ENCODE assay signal across 8 mouse cellular contexts in the genomic region with DNA sequence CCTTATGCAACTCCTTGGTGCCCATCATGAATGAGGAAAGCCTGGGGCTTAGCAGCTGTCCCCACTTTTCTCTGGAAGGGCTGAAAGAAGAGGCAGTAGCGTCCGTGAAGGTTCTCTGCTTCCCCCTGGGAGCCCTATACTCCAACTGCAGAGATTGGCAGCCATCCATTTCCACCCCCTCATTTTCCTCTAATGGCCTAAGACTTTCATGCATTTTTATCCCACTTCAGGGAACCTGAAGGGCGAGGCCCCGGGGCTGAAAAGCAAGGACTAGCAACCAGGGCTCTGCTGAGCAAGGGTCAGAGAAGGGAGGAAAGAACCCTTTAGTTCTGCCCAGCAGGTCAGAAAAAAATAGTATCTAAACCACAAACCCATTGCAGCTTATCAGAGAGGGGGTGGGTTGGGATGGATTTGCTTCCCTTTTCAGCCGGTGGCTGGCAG. TPM values are rescaled to one million over a fixed set of nuclear protein-coding genes. Genes with fewer than 3 reads are reported as not detected.
DNase-seq lines count a peak whose midpoint lies in the region; ATAC-seq and TF ChIP-seq lines count a peak whose summit lies in the region.

No protein-coding gene starts in this region.

- 2% methylated on average over 5 of the region's 5 CpGs for WGBS in forebrain, embryonic 13.5 days
- 4% methylated on average over 5 of the region's 5 CpGs for WGBS in hindbrain, postnatal 0 days
- 21% methylated on average over 5 of the region's 5 CpGs for WGBS in liver, embryonic 12.5 days (ENCODE audit: insufficient replicate concordance)
- whole genome bisulfite sequencing in stomach, embryonic 15.5 days = 28% methylated on average over 5 of the region's 5 CpGs

- DNase-seq in adrenal gland, postnatal 14 days = peak; percentile 47
- no peak for DNase-seq in adrenal gland, adult 8-10 months
- peak; percentile 59 for DNase-seq in hindbrain, postnatal 0 days (ENCODE audit: low spot score)
- no peak for DNase-seq in urinary bladder, postnatal 14 days (ENCODE audit: low spot score)

- H3K27me3 ChIP-seq in ES-Bruce4 (ENCODE audit: control insufficient read depth, insufficient read depth, low read length, poor library complexity, severe bottlenecking) = no peaks in the 10 kb centered on the region
- no peaks in the 10 kb centered on the region for H3K27me3 ChIP-seq in forebrain, embryonic 13.5 days
- no peaks in the 10 kb centered on the region for H3K27me3 ChIP-seq in hindbrain, postnatal 0 days (ENCODE audit: insufficient read depth, low read length)
- no peaks in the 10 kb centered on the region for H3K27me3 ChIP-seq in liver, embryonic 12.5 days (replicated peaks)
- no peaks in the 10 kb centered on the region for H3K27me3 ChIP-seq in stomach, embryonic 15.5 days (replicated peaks)

- H3K36me3 ChIP-seq in ES-Bruce4 (ENCODE audit: control insufficient read depth, insufficient read depth, low read length, poor library complexity, severe bottlenecking) = peaks cover 10% of the 10 kb centered on the region
- peaks cover 32% of the 10 kb centered on the region for H3K36me3 ChIP-seq in forebrain, embryonic 13.5 days (ENCODE audit: poor library complexity, severe bottlenecking)
- peaks cover 6% of the 10 kb centered on the region; the same call in 1 of the 2 replicates for H3K36me3 ChIP-seq in hindbrain, postnatal 0 days (ENCODE audit: insufficient read depth, low read length)
- H3K36me3 ChIP-seq in liver, embryonic 12.5 days = peaks cover 30% of the 10 kb centered on the region
- peaks cover 23% of the 10 kb centered on the region for H3K36me3 ChIP-seq in stomach, embryonic 15.5 days

- H3K9me3 ChIP-seq in ES-Bruce4 (replicated peaks; ENCODE audit: control insufficient read depth, insufficient read depth, low read length, poor library complexity, severe bottlenecking) = 0 out of 2 replicates have a peak, but pooled peaks cover 4% of the 10 kb centered on the region
- H3K9me3 ChIP-seq in forebrain, embryonic 13.5 days (replicated peaks) = 0 out of 2 replicates have a peak, but pooled peaks cover 6% of the 10 kb centered on the region
- no peaks in the 10 kb centered on the region for H3K9me3 ChIP-seq in hindbrain, postnatal 0 days (ENCODE audit: low read length)
- 0 out of 2 replicates have a peak, but pooled peaks cover 5% of the 10 kb centered on the region for H3K9me3 ChIP-seq in liver, embryonic 12.5 days (replicated peaks)
- no peaks in the 10 kb centered on the region for H3K9me3 ChIP-seq in stomach, embryonic 15.5 days

- no peak for TF ChIP-seq CTCF in ES-Bruce4 (IDR thresholded peaks at IDR 0.05; ENCODE audit: low read depth, low read length)
- peak; percentile 30 for TF ChIP-seq CTCF in hindbrain, postnatal 0 days (IDR thresholded peaks at IDR 0.05; ENCODE audit: low read depth)

- H3K4me1 ChIP-seq in ES-Bruce4 (ENCODE audit: control insufficient read depth, insufficient read depth, low read length) = peaks cover 4% of the 10 kb centered on the region
- peaks cover 24% of the 10 kb centered on the region for H3K4me1 ChIP-seq in forebrain, embryonic 13.5 days
- peaks cover 19% of the 10 kb centered on the region for H3K4me1 ChIP-seq in hindbrain, postnatal 0 days (ENCODE audit: insufficient read depth, low read length)
- H3K4me1 ChIP-seq in liver, embryonic 12.5 days = peaks cover 42% of the 10 kb centered on the region
- H3K4me1 ChIP-seq in stomach, embryonic 15.5 days = peaks cover 18% of the 10 kb centered on the region

- no peak for TF ChIP-seq POLR2A in ES-Bruce4 (IDR thresholded peaks at IDR 0.05; ENCODE audit: insufficient read depth, low read length)

- no peak overlapping the region for H3K27ac ChIP-seq in ES-Bruce4 (ENCODE audit: insufficient read depth, low read length)
- peak overlapping the region; percentile 31 for H3K27ac ChIP-seq in forebrain, embryonic 13.5 days
- peak overlapping the region; percentile 22; the same call in 1 of the 2 replicates for H3K27ac ChIP-seq in hindbrain, postnatal 0 days
- no peak overlapping the region for H3K27ac ChIP-seq in liver, embryonic 12.5 days
- peak overlapping the region; percentile 92; the same call in 1 of the 2 replicates for H3K27ac ChIP-seq in stomach, embryonic 15.5 days

- peak overlapping the region; percentile 85 for H3K4me2 ChIP-seq in forebrain, embryonic 13.5 days
- peak overlapping the region; percentile 92 for H3K4me2 ChIP-seq in hindbrain, postnatal 0 days (ENCODE audit: low read depth, low read length)
- H3K4me2 ChIP-seq in liver, embryonic 12.5 days = peak overlapping the region; percentile 93
- H3K4me2 ChIP-seq in stomach, embryonic 15.5 days = peak overlapping the region; percentile 92

- ATAC-seq in forebrain, embryonic 13.5 days = no peak
- no peak for ATAC-seq in hindbrain, postnatal 0 days
- ATAC-seq in liver, embryonic 12.5 days = no peak
- no peak for ATAC-seq in stomach, embryonic 15.5 days (ENCODE audit: insufficient read depth, low FRiP score, low read depth)

- H3K9ac ChIP-seq in ES-Bruce4 (ENCODE audit: low read depth, poor library complexity, severe bottlenecking) = peak overlapping the region; percentile 64
- peak overlapping the region; percentile 83 for H3K9ac ChIP-seq in forebrain, embryonic 13.5 days
- peak overlapping the region; percentile 77 for H3K9ac ChIP-seq in hindbrain, postnatal 0 days (replicated peaks; ENCODE audit: low read length)
- peak overlapping the region; percentile 70; the same call in 1 of the 2 replicates for H3K9ac ChIP-seq in liver, embryonic 12.5 days
- H3K9ac ChIP-seq in stomach, embryonic 15.5 days = no peak overlapping the region

- H3K4me3 ChIP-seq in ES-Bruce4 (ENCODE audit: low read depth, low read length) = 0 out of 2 replicates have a peak overlapping the region, but pooled peaks have one; percentile 71
- peak overlapping the region; percentile 71 for H3K4me3 ChIP-seq in forebrain, embryonic 13.5 days
- peak overlapping the region; percentile 62 for H3K4me3 ChIP-seq in hindbrain, postnatal 0 days (ENCODE audit: low read length)
- H3K4me3 ChIP-seq in liver, embryonic 12.5 days = peak overlapping the region; percentile 70
- H3K4me3 ChIP-seq in stomach, embryonic 15.5 days (replicated peaks) = peak overlapping the region; percentile 71

- TF ChIP-seq EP300 in ES-Bruce4 (IDR thresholded peaks at IDR 0.05; ENCODE audit: insufficient read depth, low read depth, low read length) = no peak

RNA-seq across cellular contexts. Expression of a gene that starts 0.9 kb away (rescaled TPM):
- total RNA-seq in adrenal gland, postnatal 14 days (2021) = 19.6 and 20.8 TPM in 2 replicates
- total RNA-seq in adrenal gland, adult 8-10 months (2022) = 10 to 100 TPM; 26.0 to 35.3 (median 29.8) TPM
- 8.7 and 8.9 TPM in 2 replicates for polyA plus RNA-seq in ES-Bruce4 (2011; ENCODE audit: insufficient read depth, insufficient read length, low read depth, missing spikeins)
- polyA plus RNA-seq in forebrain, embryonic 13.5 days (2015; fragmentation: Nextera tagmentation; extraction: Ambion mirVana) = 18.7 and 19.1 TPM in 2 replicates
- 23.0 and 24.2 TPM in 2 replicates for total RNA-seq in hindbrain, postnatal 0 days (2014; rRNA removed)
- 10.3 and 12.9 TPM in 2 replicates for polyA plus RNA-seq in hindbrain, postnatal 0 days (2015; fragmentation: Nextera tagmentation; extraction: Ambion mirVana)
- polyA plus RNA-seq in liver, embryonic 12.5 days (2016; fragmentation: Nextera tagmentation; extraction: Ambion mirVana) = 11.6 and 11.7 TPM in 2 replicates
- 22.2 and 22.9 TPM in 2 replicates for polyA plus RNA-seq in stomach, embryonic 15.5 days (2015; fragmentation: Nextera tagmentation; extraction: Ambion mirVana)

RNA-seq across cellular contexts. Expression of a gene that starts 20.4 kb away (rescaled TPM):
- total RNA-seq in adrenal gland, postnatal 14 days (2021) = 58.1 and 60.8 TPM in 2 replicates
- 10 to 100 TPM; 61.0 to 78.5 (median 64.7) TPM for total RNA-seq in adrenal gland, adult 8-10 months (2022)
- 54.8 and 56.9 TPM in 2 replicates for polyA plus RNA-seq in ES-Bruce4 (2011; ENCODE audit: insufficient read depth, insufficient read length, low read depth, missing spikeins)
- 51.0 and 52.5 TPM in 2 replicates for polyA plus RNA-seq in forebrain, embryonic 13.5 days (2015; fragmentation: Nextera tagmentation; extraction: Ambion mirVana)
- 42.9 and 43.5 TPM in 2 replicates for total RNA-seq in hindbrain, postnatal 0 days (2014; rRNA removed)
- 61.0 and 62.1 TPM in 2 replicates for polyA plus RNA-seq in hindbrain, postnatal 0 days (2015; fragmentation: Nextera tagmentation; extraction: Ambion mirVana)
- 58.2 and 58.8 TPM in 2 replicates for polyA plus RNA-seq in liver, embryonic 12.5 days (2016; fragmentation: Nextera tagmentation; extraction: Ambion mirVana)
- polyA plus RNA-seq in stomach, embryonic 15.5 days (2015; fragmentation: Nextera tagmentation; extraction: Ambion mirVana) = 139 and 155 TPM in 2 replicates

Comparison
In these comparisons a context has a peak if more than half of its experiments do, and no peak if none do; other contexts are left out.
1. DNase-seq: peak in adrenal gland, postnatal 14 days (single experiment) and hindbrain, postnatal 0 days (single experiment); none in adrenal gland, adult 8-10 months (single experiment) and urinary bladder, postnatal 14 days (single experiment).
2. H3K27ac ChIP-seq: peak in forebrain, embryonic 13.5 days (single experiment), hindbrain, postnatal 0 days (single experiment) and stomach, embryonic 15.5 days (single experiment); none in ES-Bruce4 (single experiment) and liver, embryonic 12.5 days (single experiment).
3. Peak in every context shown above with its lines, with median percentiles within 50 percentile points of each other: H3K4me3 ChIP-seq and H3K4me2 ChIP-seq.